Mouse (Mus musculus): ENCODE results near the gene Cadps.

Gene Cadps

DNA sequence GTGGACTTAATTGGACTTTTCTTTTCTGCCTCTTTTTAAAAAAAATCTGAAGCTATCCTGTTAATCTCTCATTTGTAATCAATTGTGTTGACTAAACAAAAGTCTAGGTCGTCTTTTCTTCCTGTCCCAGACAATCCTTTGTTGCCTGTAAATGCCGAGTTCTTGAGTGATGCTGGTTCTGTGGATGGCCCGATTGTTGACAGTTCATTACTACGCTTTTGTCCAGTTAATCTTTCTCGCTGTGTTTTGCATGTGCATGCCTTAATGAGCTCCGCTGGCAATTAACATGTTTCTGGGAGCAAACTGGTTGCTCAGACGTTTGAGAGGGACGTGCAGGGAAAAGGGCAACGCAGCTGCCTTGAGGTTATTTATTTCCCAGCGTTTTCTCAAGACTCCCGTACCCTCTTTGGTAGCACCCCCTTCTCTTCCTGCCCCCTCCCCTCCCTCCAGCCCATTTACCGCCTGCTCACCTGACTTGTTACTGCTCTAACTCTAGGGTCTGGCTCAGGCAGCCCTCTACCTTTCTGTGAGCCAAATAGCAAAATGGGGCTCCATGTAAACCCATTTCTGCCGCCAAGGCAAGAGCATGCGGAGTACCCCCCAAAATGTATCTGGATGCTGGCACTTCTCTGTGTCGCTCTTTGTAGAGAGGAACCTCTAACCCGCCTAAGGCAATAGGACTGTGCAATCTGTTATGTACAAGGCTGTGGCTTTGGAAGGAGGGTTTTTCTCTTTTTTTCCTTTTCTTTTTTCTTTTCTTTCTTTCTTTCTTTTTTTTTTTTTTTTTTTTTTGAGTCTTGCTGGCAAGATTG lies 484.7 kb downstream of the Cadps start:
- no peak for DNase-seq

DNA sequence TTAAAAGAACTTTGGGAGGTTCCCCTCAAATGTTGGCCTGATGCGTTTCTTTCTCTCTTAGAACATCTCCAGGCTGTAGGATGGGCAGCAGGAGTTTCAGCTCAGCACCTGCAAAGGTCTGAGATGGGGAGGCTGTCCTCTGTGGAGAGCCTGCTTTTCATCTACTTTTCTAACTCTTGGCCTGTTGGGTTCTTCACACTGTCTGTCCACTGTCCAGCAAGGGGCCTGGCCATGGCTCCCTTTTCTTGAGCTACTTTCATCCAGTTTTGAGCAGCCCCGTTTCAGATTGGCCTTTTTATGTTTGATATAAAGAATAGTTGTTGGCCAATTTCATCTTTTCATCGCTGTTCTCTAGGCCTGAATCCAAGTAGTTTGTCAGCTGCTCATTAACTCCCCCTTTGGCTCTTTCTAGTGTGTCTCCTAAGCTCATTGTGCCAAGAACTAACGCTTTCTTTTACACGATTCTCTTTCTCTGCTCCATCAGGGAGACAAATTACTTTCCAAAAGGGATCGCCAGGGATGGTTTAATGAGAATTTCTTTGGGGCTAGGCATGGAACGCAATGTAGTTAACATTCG lies 485.4 kb downstream of the Cadps start:
- DNase-seq, result no peak

DNA sequence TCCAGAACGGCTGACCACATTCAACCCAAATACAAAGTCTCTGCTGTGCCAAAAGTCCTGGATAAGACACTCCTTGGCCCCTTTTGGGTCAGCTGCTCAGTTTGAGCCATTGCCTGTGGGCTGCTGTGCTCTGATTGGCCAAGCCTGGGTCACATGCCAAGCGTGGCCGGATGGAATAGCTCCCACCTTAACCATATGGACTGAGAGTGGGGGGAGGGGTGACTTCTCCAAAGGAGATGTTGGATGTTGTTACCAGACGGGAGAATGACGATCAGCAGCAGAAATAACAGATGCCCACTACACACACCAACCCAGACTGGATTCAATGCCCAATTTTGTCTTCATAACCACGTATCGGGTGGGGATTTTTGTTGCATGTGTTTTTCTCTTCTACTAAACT lies 488.0 kb downstream of the Cadps start:
- no peak for DNase-seq

DNA sequence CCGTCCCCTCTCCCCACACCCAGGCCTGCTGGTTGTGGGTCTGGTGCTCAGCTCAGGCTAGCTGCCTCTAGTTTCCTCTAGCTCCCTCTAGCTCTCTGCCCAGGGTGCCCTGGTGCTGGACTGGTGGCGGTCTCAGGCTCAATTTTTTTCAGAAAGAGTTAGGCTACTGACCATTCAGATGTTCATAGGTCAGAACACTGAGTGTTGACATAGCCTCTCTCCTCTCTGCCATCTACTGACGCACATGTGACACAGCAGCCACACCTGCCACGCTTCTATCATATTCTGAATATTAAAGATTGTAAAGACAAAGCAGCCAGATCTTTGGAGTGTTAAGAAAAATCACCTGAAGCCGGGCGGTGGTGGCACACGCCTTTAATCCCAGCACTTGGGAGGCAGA lies 489.3 kb downstream of the Cadps start:
- no peak for DNase-seq

Measured in right cerebral cortex, postnatal 4 days (tissue).